ENCODE assay signal across 9 mouse cellular contexts in the genomic region with DNA sequence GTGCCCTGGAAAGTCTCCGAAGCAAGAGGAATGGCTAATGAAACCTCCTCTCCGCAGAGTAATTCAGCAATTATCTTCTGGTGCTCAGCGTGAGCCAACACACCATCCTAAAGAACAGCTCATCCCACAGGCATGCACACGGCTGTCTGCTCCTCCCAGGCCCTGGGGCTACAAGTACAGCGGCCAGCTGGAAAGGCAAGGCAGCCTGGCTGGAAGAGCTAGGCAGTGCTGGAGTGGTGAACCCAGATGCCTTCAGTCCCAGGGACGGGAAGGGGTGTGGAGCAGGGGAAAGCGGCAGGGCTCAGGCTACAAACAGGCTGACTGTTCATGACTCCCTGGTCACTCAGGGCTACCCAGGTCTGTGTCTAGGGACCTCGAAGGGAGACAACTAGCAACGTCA. TPM values are rescaled to one million over a fixed set of nuclear protein-coding genes. Genes with fewer than 3 reads are reported as not detected.
DNase-seq lines count a peak whose midpoint lies in the region; ATAC-seq and TF ChIP-seq lines count a peak whose summit lies in the region.
"Had no signal": no experiment of that assay in that cellular context is flagged by ENCODE, and none has a peak within 500 bp of the region (broad histone marks: within the 10 kb centered on the region; RNA-seq: fewer than 3 reads in every experiment).

No protein-coding gene starts in this region.

- intact Hi-C loops in left cerebral cortex, postnatal 4 days (cut with DNase I) = loop anchor here (5.0 kb wide), 2 partner anchors 37 to 47 kb away; no protein-coding TSS in a partner anchor

- no peaks in the 10 kb centered on the region for H3K9me3 ChIP-seq in hindbrain, embryonic 10.5 days
- no peaks in the 10 kb centered on the region for H3K9me3 ChIP-seq in hindbrain, embryonic 11.5 days (ENCODE audit: control insufficient read depth, low read length)
- H3K9me3 ChIP-seq in heart, embryonic 13.5 days = no peaks in the 10 kb centered on the region
- H3K9me3 ChIP-seq: liver, embryonic 13.5 days had no signal

- no peak for ATAC-seq in hindbrain, embryonic 11.5 days (ENCODE audit: low FRiP score)
- ATAC-seq in heart, embryonic 13.5 days (ENCODE audit: extremely low read depth, insufficient number of reproducible peaks, low FRiP score, low TSS enrichment) = 0 out of 2 replicates have a peak, but pooled peaks have one; percentile 48

- no peaks in the 10 kb centered on the region for H3K27me3 ChIP-seq in hindbrain, embryonic 10.5 days (ENCODE audit: insufficient read depth, poor library complexity, severe bottlenecking)
- no peaks in the 10 kb centered on the region for H3K27me3 ChIP-seq in hindbrain, embryonic 11.5 days (ENCODE audit: control insufficient read depth, insufficient read depth, low read length)
- H3K27me3 ChIP-seq in heart, embryonic 13.5 days (replicated peaks) = no peaks in the 10 kb centered on the region
- no peaks in the 10 kb centered on the region for H3K27me3 ChIP-seq in testis, adult 2 months (ENCODE audit: control insufficient read depth, insufficient read depth, low read length)
- H3K27me3 ChIP-seq: liver, embryonic 13.5 days had no signal

- H3K27ac ChIP-seq in hindbrain, embryonic 10.5 days = 0 out of 2 replicates have a peak overlapping the region, but pooled peaks have one; percentile 23
- no peak overlapping the region; the same call in 1 of the 2 replicates for H3K27ac ChIP-seq in hindbrain, embryonic 11.5 days (ENCODE audit: low read depth, low read length)
- peak overlapping the region; percentile 93 for H3K27ac ChIP-seq in brown adipose tissue, adult 24 weeks (replicated peaks; ENCODE audit: low read depth, low read length)
- H3K27ac ChIP-seq in heart, embryonic 13.5 days (replicated peaks) = peak overlapping the region; percentile 79
- peak overlapping the region; percentile 36 for H3K27ac ChIP-seq in testis, adult 2 months (ENCODE audit: control insufficient read depth, insufficient read depth, low read depth, low read length)
- H3K27ac ChIP-seq: liver, embryonic 13.5 days had no signal

- DNase-seq in hindbrain, embryonic 10.5 days (ENCODE audit: low spot score) = no peak
- DNase-seq in hindbrain, embryonic 11.5 days (ENCODE audit: low spot score) = no peak
- no peak for DNase-seq in lung, adult 2 months
- DNase-seq in layer of hippocampus, postnatal 14 days (ENCODE audit: low spot score in 2 of 2) = no peak
- DNase-seq in left cerebral cortex, postnatal 4 days = no peak
- DNase-seq: liver, embryonic 13.5 days had no signal

- H3K4me3 ChIP-seq in hindbrain, embryonic 10.5 days = no peak overlapping the region
- H3K4me3 ChIP-seq in hindbrain, embryonic 11.5 days (ENCODE audit: low read depth, low read length) = no peak overlapping the region
- H3K4me3 ChIP-seq in brown adipose tissue, adult 24 weeks (ENCODE audit: insufficient read depth, low read depth, low read length) = no peak overlapping the region
- H3K4me3 ChIP-seq in heart, embryonic 13.5 days = no peak overlapping the region
- H3K4me3 ChIP-seq in lung, adult 2 months (replicated peaks; ENCODE audit: extremely low read depth, low read depth, low read length) = no peak overlapping the region
- H3K4me3 ChIP-seq in testis, adult 2 months (ENCODE audit: control insufficient read depth, low read depth, low read length) = no peak overlapping the region
- H3K4me3 ChIP-seq: liver, embryonic 13.5 days had no signal

- peaks cover 36% of the 10 kb centered on the region for H3K36me3 ChIP-seq in hindbrain, embryonic 10.5 days
- H3K36me3 ChIP-seq in hindbrain, embryonic 11.5 days (ENCODE audit: control insufficient read depth, insufficient read depth, low read length) = no peaks in the 10 kb centered on the region
- peaks cover 25% of the 10 kb centered on the region for H3K36me3 ChIP-seq in heart, embryonic 13.5 days
- H3K36me3 ChIP-seq in testis, adult 2 months (ENCODE audit: control insufficient read depth, insufficient read depth, low read length) = no peaks in the 10 kb centered on the region

- TF ChIP-seq CTCF in lung, adult 2 months (IDR thresholded peaks at IDR 0.05; ENCODE audit: insufficient read depth, low read length) = no peak
- TF ChIP-seq CTCF in testis, adult 2 months (IDR thresholded peaks at IDR 0.05; ENCODE audit: control insufficient read depth, insufficient read depth, insufficient replicate concordance, low read depth, low read length) = no peak

- peak; percentile 47; the same call in 1 of the 2 replicates for TF ChIP-seq POLR2A in lung, adult 2 months (IDR thresholded peaks at IDR 0.05; ENCODE audit: borderline replicate concordance, extremely low read depth, low read depth, low read length)
- no peak for TF ChIP-seq POLR2A in testis, adult 2 months (IDR thresholded peaks at IDR 0.05; ENCODE audit: control insufficient read depth, low read depth, low read length)

- peaks cover 30% of the 10 kb centered on the region for H3K4me1 ChIP-seq in hindbrain, embryonic 10.5 days (replicated peaks)
- H3K4me1 ChIP-seq in hindbrain, embryonic 11.5 days (replicated peaks; ENCODE audit: control insufficient read depth, insufficient read depth, low read length) = no peaks in the 10 kb centered on the region
- peaks cover 23% of the 10 kb centered on the region for H3K4me1 ChIP-seq in brown adipose tissue, adult 24 weeks (ENCODE audit: control insufficient read depth, insufficient read depth, insufficient read length, low read length)
- peaks cover 32% of the 10 kb centered on the region for H3K4me1 ChIP-seq in heart, embryonic 13.5 days
- H3K4me1 ChIP-seq in lung, adult 2 months (ENCODE audit: control insufficient read depth, insufficient read depth, low read length) = peaks cover 17% of the 10 kb centered on the region
- peaks cover 2% of the 10 kb centered on the region; the same call in 1 of the 2 replicates for H3K4me1 ChIP-seq in testis, adult 2 months (ENCODE audit: control insufficient read depth, insufficient read depth, low read length)
- H3K4me1 ChIP-seq: liver, embryonic 13.5 days had no signal

- WGBS in hindbrain, embryonic 10.5 days = 63% methylated on average over 9 of the region's 9 CpGs
- WGBS in hindbrain, embryonic 11.5 days = 61% methylated on average over 9 of the region's 9 CpGs
- 36% methylated on average over 9 of the region's 9 CpGs for WGBS in heart, embryonic 13.5 days
- 33% methylated on average over 9 of the region's 9 CpGs for WGBS in lung, adult 2 months

- no peak overlapping the region for H3K4me2 ChIP-seq in hindbrain, embryonic 11.5 days (replicated peaks; ENCODE audit: low read depth, low read length)
- H3K4me2 ChIP-seq in heart, embryonic 13.5 days = peak overlapping the region; percentile 22; the same call in 1 of the 2 replicates
- H3K4me2 ChIP-seq: liver, embryonic 13.5 days had no signal

- no peak overlapping the region for H3K9ac ChIP-seq in hindbrain, embryonic 11.5 days (ENCODE audit: low read depth, low read length)
- H3K9ac ChIP-seq in heart, embryonic 13.5 days = peak overlapping the region; percentile 15
- H3K9ac ChIP-seq: liver, embryonic 13.5 days had no signal

RNA-seq across cellular contexts. Expression of gene Bag5, which starts 8.4 kb away (rescaled TPM):
- 53.5 and 53.6 TPM in 2 replicates for polyA plus RNA-seq in hindbrain, embryonic 10.5 days (2016; fragmentation: Nextera tagmentation; extraction: Ambion mirVana)
- polyA plus RNA-seq in hindbrain, embryonic 11.5 days (2014; fragmentation: Nextera tagmentation; extraction: Ambion mirVana) = 61.5 and 63.3 TPM in 2 replicates
- polyA plus RNA-seq in brown adipose tissue, adult 24 weeks (2012; ENCODE audit: insufficient read depth, insufficient read length, missing spikeins) = 16.2 and 18.1 TPM in 2 replicates
- 35.4 and 41.6 TPM in 2 replicates for polyA plus RNA-seq in heart, embryonic 13.5 days (2015; fragmentation: Nextera tagmentation; extraction: Ambion mirVana)
- 21.4 and 21.9 TPM in 2 replicates for polyA plus RNA-seq in lung, adult 2 months (2012; rRNA removed)
- polyA plus RNA-seq in testis, adult 2 months (2012; rRNA removed) = 747 and 947 TPM in 2 replicates
- 10 to 100 TPM; 42.0 to 44.4 TPM for total RNA-seq in layer of hippocampus, postnatal 14 days (2021)
- 10 to 100 TPM; 42.0 to 43.6 TPM for total RNA-seq in left cerebral cortex, postnatal 4 days (2021)

RNA-seq across cellular contexts. Expression of gene Apopt1, which starts 8.5 kb away (rescaled TPM):
- 55.3 and 59.2 TPM in 2 replicates for polyA plus RNA-seq in hindbrain, embryonic 10.5 days (2016; fragmentation: Nextera tagmentation; extraction: Ambion mirVana)
- polyA plus RNA-seq in hindbrain, embryonic 11.5 days (2014; fragmentation: Nextera tagmentation; extraction: Ambion mirVana) = 52.5 and 54.2 TPM in 2 replicates
- polyA plus RNA-seq in brown adipose tissue, adult 24 weeks (2012; ENCODE audit: insufficient read depth, insufficient read length, missing spikeins) = 123 and 134 TPM in 2 replicates
- 41.0 and 45.5 TPM in 2 replicates for polyA plus RNA-seq in heart, embryonic 13.5 days (2015; fragmentation: Nextera tagmentation; extraction: Ambion mirVana)
- polyA plus RNA-seq in lung, adult 2 months (2012; rRNA removed) = 22.5 and 30.9 TPM in 2 replicates
- 39.9 and 47.5 TPM in 2 replicates for polyA plus RNA-seq in testis, adult 2 months (2012; rRNA removed)
- total RNA-seq in layer of hippocampus, postnatal 14 days (2021) = 10 to 100 TPM; 38.5 to 40.0 TPM
- 10 to 100 TPM; 27.0 to 33.0 TPM for total RNA-seq in left cerebral cortex, postnatal 4 days (2021)

RNA-seq across cellular contexts. Expression of gene Trmt61a, which starts 26.7 kb away (rescaled TPM):
- polyA plus RNA-seq in hindbrain, embryonic 10.5 days (2016; fragmentation: Nextera tagmentation; extraction: Ambion mirVana) = 15.1 and 16.2 TPM in 2 replicates
- polyA plus RNA-seq in hindbrain, embryonic 11.5 days (2014; fragmentation: Nextera tagmentation; extraction: Ambion mirVana) = 4.5 and 5.0 TPM in 2 replicates
- polyA plus RNA-seq in brown adipose tissue, adult 24 weeks (2012; ENCODE audit: insufficient read depth, insufficient read length, missing spikeins) = 2.9 and 3.2 TPM in 2 replicates
- 7.8 and 8.3 TPM in 2 replicates for polyA plus RNA-seq in heart, embryonic 13.5 days (2015; fragmentation: Nextera tagmentation; extraction: Ambion mirVana)
- 21.6 and 24.3 TPM in 2 replicates for polyA plus RNA-seq in lung, adult 2 months (2012; rRNA removed)
- 11.0 and 11.9 TPM in 2 replicates for polyA plus RNA-seq in testis, adult 2 months (2012; rRNA removed)
- 10 to 100 TPM; 15.6 to 17.5 TPM for total RNA-seq in layer of hippocampus, postnatal 14 days (2021)
- 10 to 100 TPM; 21.3 to 22.0 TPM for total RNA-seq in left cerebral cortex, postnatal 4 days (2021)

RNA-seq across cellular contexts. Expression of gene Ckb, which starts 32.5 kb away (rescaled TPM):
- polyA plus RNA-seq in hindbrain, embryonic 10.5 days (2016; fragmentation: Nextera tagmentation; extraction: Ambion mirVana) = 2,059 and 2,773 TPM in 2 replicates
- 2,103 and 2,160 TPM in 2 replicates for polyA plus RNA-seq in hindbrain, embryonic 11.5 days (2014; fragmentation: Nextera tagmentation; extraction: Ambion mirVana)
- polyA plus RNA-seq in brown adipose tissue, adult 24 weeks (2012; ENCODE audit: insufficient read depth, insufficient read length, missing spikeins) = 20.8 and 30.3 TPM in 2 replicates
- polyA plus RNA-seq in heart, embryonic 13.5 days (2015; fragmentation: Nextera tagmentation; extraction: Ambion mirVana) = 279 and 320 TPM in 2 replicates
- 261 and 274 TPM in 2 replicates for polyA plus RNA-seq in lung, adult 2 months (2012; rRNA removed)
- polyA plus RNA-seq in testis, adult 2 months (2012; rRNA removed) = 13.2 and 37.1 TPM in 2 replicates
- total RNA-seq in layer of hippocampus, postnatal 14 days (2021) = 1,000 to 10,000 TPM; 1,245 to 1,280 TPM
- 100 to 1,000 TPM; 638 to 668 TPM for total RNA-seq in left cerebral cortex, postnatal 4 days (2021)

RNA-seq across cellular contexts. Expression of gene Klc1, which starts 54.0 kb away (rescaled TPM):
- 192 and 303 TPM in 2 replicates for polyA plus RNA-seq in hindbrain, embryonic 10.5 days (2016; fragmentation: Nextera tagmentation; extraction: Ambion mirVana)
- polyA plus RNA-seq in hindbrain, embryonic 11.5 days (2014; fragmentation: Nextera tagmentation; extraction: Ambion mirVana) = 345 and 366 TPM in 2 replicates
- polyA plus RNA-seq in brown adipose tissue, adult 24 weeks (2012; ENCODE audit: insufficient read depth, insufficient read length, missing spikeins) = 20.6 and 63.5 TPM in 2 replicates
- polyA plus RNA-seq in heart, embryonic 13.5 days (2015; fragmentation: Nextera tagmentation; extraction: Ambion mirVana) = 95.2 and 103 TPM in 2 replicates
- 101 and 113 TPM in 2 replicates for polyA plus RNA-seq in lung, adult 2 months (2012; rRNA removed)
- polyA plus RNA-seq in testis, adult 2 months (2012; rRNA removed) = 9.6 and 11.1 TPM in 2 replicates
- 100 to 1,000 TPM; 826 to 832 TPM for total RNA-seq in layer of hippocampus, postnatal 14 days (2021)
- total RNA-seq in left cerebral cortex, postnatal 4 days (2021) = 100 to 1,000 TPM; 716 to 729 TPM

Comparison
In these comparisons a context has a peak if more than half of its experiments do, and no peak if none do; other contexts are left out.
1. RNA of gene Bag5, which starts 8.4 kb away (polyA plus RNA-seq): 747 to 947 TPM in testis, adult 2 months; 61.5 to 63.3 TPM in hindbrain, embryonic 11.5 days, 53.5 to 53.6 TPM in hindbrain, embryonic 10.5 days, 35.4 to 41.6 TPM in heart, embryonic 13.5 days, 21.4 to 21.9 TPM in lung, adult 2 months and 16.2 to 18.1 TPM in brown adipose tissue, adult 24 weeks; every median in the first group is over 10 times any median in the second.